Mouse (Mus musculus) adrenal gland, postnatal 10 days (tissue): ENCODE measurements at regions not wholly inside any gene's neighbourhood (a gene's known extent, or its start where the extent isn't known, plus 50 kb on each side); places are given as distances from the start of the nearest gene placed in this dataset.

Experiments used
- DNase-seq: peaks from one replicate; pipeline ENCODE4 v3.0.0; 2021; ENCODE audit warnings: mixed read lengths

GRCm38 (mm10) chr6:84436716-84437115 is 157.0 kb downstream of the Cyp26b1 start:
- no peak for DNase-seq

- DNase-seq = peak; percentile 66
Measured at GRCm38 (mm10) chr6:84434532-84434931, 159.2 kb downstream of the Cyp26b1 start.

GRCm38 (mm10) chr6:84431622-84431955 is 162.1 kb downstream of the Cyp26b1 start:
- no peak for DNase-seq

GRCm38 (mm10) chr6:84430925-84431621 is 162.6 kb downstream of the Cyp26b1 start:
- DNase-seq = no peak

GRCm38 (mm10) chr6:84430146-84430545 is 163.6 kb downstream of the Cyp26b1 start:
- DNase-seq = no peak

GRCm38 (mm10) chr6:84429247-84429646 is 164.5 kb downstream of the Cyp26b1 start:
- no peak for DNase-seq

- peak; percentile 69 for DNase-seq
Measured at GRCm38 (mm10) chr6:84426691-84427090, 167.0 kb downstream of the Cyp26b1 start.

- peak; percentile 67 for DNase-seq
Measured at GRCm38 (mm10) chr6:84425823-84426222, 167.9 kb downstream of the Cyp26b1 start.

- DNase-seq = no peak
Measured at GRCm38 (mm10) chr6:84422946-84423345, 170.8 kb downstream of the Cyp26b1 start.

GRCm38 (mm10) chr6:84419691-84420090 is 174.0 kb downstream of the Cyp26b1 start:
- peak; percentile 26 for DNase-seq

GRCm38 (mm10) chr6:84419281-84419680 is 174.4 kb downstream of the Cyp26b1 start:
- no peak for DNase-seq

GRCm38 (mm10) chr6:84416992-84417636 is 176.6 kb downstream of the Cyp26b1 start:
- DNase-seq = no peak

GRCm38 (mm10) chr6:84414400-84414799 is 179.3 kb downstream of the Cyp26b1 start:
- no peak for DNase-seq

- no peak for DNase-seq
Measured at GRCm38 (mm10) chr6:84409863-84410513, 183.7 kb downstream of the Cyp26b1 start.

- DNase-seq = no peak
Measured at GRCm38 (mm10) chr6:84408513-84408912, 185.2 kb downstream of the Cyp26b1 start.

- DNase-seq = peak; percentile 73
Measured at GRCm38 (mm10) chr6:84407773-84408172, 185.9 kb downstream of the Cyp26b1 start.

GRCm38 (mm10) chr6:84404695-84405094 is 189.0 kb downstream of the Cyp26b1 start:
- peak; percentile 43 for DNase-seq

GRCm38 (mm10) chr6:84402431-84402830 is 191.3 kb downstream of the Cyp26b1 start:
- DNase-seq = no peak

GRCm38 (mm10) chr6:84394496-84395090 is 199.1 kb downstream of the Cyp26b1 start:
- DNase-seq = no peak

- no peak for DNase-seq
Measured at GRCm38 (mm10) chr6:84393519-84394231, 200.0 kb downstream of the Cyp26b1 start.

GRCm38 (mm10) chr6:84392752-84393511 is 200.8 kb downstream of the Cyp26b1 start:
- DNase-seq = peak; percentile 60

- DNase-seq = no peak
Measured at GRCm38 (mm10) chr6:84391016-84391415, 202.7 kb downstream of the Cyp26b1 start.
